Mouse (Mus musculus) thymus, adult 2 months (tissue): ENCODE data around the gene A3galt2. TPM values are rescaled to one million over a fixed set of nuclear protein-coding genes. Genes with fewer than 3 reads are reported as not detected.

Experiments used
- DNase-seq: peaks from one replicate; pipeline ENCODE4 v3.0.0; 2021
- H3K27ac ChIP-seq: fragments of 200-500 bp; 2 replicates; pipeline ENCODE4 v1.5.1; 2012; ENCODE audit warnings: low read length, control low read depth; ENCODE audit not compliant: control insufficient read depth, insufficient read depth
- H3K27me3 ChIP-seq: fragments of 200-500 bp; 2 replicates; pipeline ENCODE4 v1.6.1; 2012; ENCODE audit warnings: mild to moderate bottlenecking, low read length, moderate library complexity, mixed read lengths; ENCODE audit not compliant: control insufficient read depth, insufficient read depth
- H3K36me3 ChIP-seq: fragments of 200-500 bp; 2 replicates; pipeline ENCODE4 v1.6.1; 2012; ENCODE audit warnings: mild to moderate bottlenecking, low read length, moderate library complexity; ENCODE audit not compliant: control insufficient read depth, insufficient read depth
- H3K4me1 ChIP-seq: fragments of 200-500 bp; replicated peaks from 2 replicates; pipeline ENCODE4 v1.6.1; 2012; ENCODE audit warnings: low read length; ENCODE audit not compliant: control insufficient read depth, insufficient read depth
- H3K4me3 ChIP-seq: fragments of 200-500 bp; 2 replicates; pipeline ENCODE4 v1.5.1; 2012; ENCODE audit warnings: mild to moderate bottlenecking, low read length, control low read depth, moderate library complexity; ENCODE audit not compliant: control insufficient read depth, insufficient read depth
- CTCF ChIP-seq: fragments of 200-500 bp; IDR thresholded peaks from 2 replicates; pipeline ENCODE4 v1.5.1; 2012; ENCODE audit warnings: mild to moderate bottlenecking, control low read depth, low read length, moderate library complexity, borderline replicate concordance; ENCODE audit not compliant: control insufficient read depth, poor library complexity, insufficient read depth; ENCODE audit errors: extremely low read depth
- POLR2A ChIP-seq: fragments of 200-500 bp; IDR thresholded peaks from 2 replicates; pipeline ENCODE4 v1.6.1; 2012; ENCODE audit warnings: mild to moderate bottlenecking, low read length, control low read depth, moderate library complexity; ENCODE audit not compliant: control insufficient read depth, poor library complexity, insufficient read depth; ENCODE audit errors: extremely low read depth
- WGBS: fragments of 180-500 bp; shearing (Covaris S2); methylation state at CpG from one replicate; pipeline ENCODE4 v1.1.7; 2018; 5-methylcytosine and 5-hydroxymethylcytosine counted together
- polyA plus RNA-seq: library from polyadenylated mRNA; depleted of rRNA; stranded (reverse); fragments of >200 nt; gene quantifications from 2 replicates; pipeline ENCODE4 v1.2.3, GENCODE M21; 2012

Gene A3galt2
- polyA plus RNA-seq, 1 experiment = 1.6 TPM

DNA sequence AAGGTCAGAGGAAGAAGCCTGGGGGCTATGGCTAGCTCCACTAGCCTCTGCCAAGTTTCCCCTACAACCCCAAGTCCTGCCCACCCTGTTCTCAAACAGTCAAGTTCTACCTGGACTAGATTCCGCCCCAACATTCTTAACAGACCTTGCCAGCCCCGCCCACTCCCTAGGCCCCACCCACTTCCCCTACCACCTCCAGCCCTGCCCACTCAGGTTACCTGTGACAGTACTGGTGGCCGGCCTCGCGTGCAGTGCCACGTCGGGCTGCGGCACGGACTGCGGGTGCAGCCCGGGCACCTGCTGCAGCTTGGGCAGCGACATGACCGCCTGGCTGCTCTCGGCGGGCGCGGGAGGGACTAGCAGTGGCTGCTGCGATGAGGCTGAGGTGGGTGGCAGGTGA is 34.5 kb downstream of the A3galt2 start:
- Histone ChIP-seq H3K4me1 (no peaks in the 10 kb centered on the region), H3K27me3 (no peaks in the 10 kb centered on the region), H3K4me3 (no peak overlapping the region), H3K27ac (no peak overlapping the region), H3K36me3 (peaks cover 10% of the 10 kb centered on the region)
- WGBS = 93% methylated on average over 18 of the region's 18 CpGs
- no peak for DNase-seq
- TF ChIP-seq POLR2A (no peak), CTCF (no peak)

DNA sequence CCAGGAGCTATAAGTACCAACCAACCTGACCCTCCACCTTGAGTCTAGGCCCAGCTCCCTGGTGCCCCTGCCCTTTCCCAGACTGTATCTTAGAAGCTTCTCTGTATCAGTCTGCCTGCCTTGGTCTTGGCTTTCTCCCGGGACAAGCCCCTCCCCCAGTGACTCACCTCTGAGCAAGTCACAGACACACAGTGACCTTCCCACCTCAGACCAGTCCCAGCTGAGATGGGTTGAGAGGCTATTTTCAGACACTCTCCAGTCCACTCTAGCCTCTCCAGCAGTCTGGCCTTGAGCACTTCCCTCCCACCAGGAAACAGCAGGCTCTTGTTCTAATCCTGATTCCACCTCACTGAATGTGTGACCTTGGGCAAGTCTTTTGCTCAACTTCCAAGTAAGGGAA is 38.5 kb downstream of the A3galt2 start:
- TF ChIP-seq CTCF (no peak), POLR2A (no peak)
- Histone ChIP-seq H3K4me1 (peaks cover 12% of the 10 kb centered on the region), H3K27me3 (no peaks in the 10 kb centered on the region), H3K36me3 (0 out of 2 replicates have a peak, but pooled peaks cover 4% of the 10 kb centered on the region), H3K4me3 (no peak overlapping the region), H3K27ac (no peak overlapping the region)
- no peak for DNase-seq
- 80% methylated on average over 1 of the region's 1 CpGs for WGBS

DNA sequence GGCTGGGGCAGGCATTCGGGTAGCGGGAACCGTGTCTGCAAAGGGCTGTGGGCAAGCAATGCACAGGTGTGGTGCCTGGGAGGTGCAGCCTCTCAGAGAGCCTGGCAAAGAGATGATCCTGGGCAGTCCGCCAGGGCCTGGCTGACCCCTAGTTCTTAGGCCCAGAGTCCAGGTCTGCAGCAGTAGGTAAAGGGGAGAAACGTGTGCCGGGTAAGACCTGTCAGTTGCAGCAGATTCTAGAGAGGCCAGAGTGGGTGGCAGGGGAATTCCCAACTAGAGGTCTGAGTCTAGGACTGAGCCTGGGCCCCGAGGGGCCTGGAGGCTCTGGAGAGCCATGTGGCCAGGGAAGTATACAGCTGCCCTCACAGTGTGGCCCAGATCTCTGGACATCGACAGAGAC is 39.0 kb downstream of the A3galt2 start:
- peaks cover 15% of the 10 kb centered on the region for H3K4me1 ChIP-seq
- H3K36me3 ChIP-seq = 0 out of 2 replicates have a peak, but pooled peaks cover 4% of the 10 kb centered on the region
- no peaks in the 10 kb centered on the region for H3K27me3 ChIP-seq
- no peak overlapping the region for H3K4me3 ChIP-seq
- H3K27ac ChIP-seq = no peak overlapping the region
- TF ChIP-seq CTCF = no peak
- TF ChIP-seq POLR2A = no peak
- WGBS = 91% methylated on average over 8 of the region's 8 CpGs
- no peak for DNase-seq

DNA sequence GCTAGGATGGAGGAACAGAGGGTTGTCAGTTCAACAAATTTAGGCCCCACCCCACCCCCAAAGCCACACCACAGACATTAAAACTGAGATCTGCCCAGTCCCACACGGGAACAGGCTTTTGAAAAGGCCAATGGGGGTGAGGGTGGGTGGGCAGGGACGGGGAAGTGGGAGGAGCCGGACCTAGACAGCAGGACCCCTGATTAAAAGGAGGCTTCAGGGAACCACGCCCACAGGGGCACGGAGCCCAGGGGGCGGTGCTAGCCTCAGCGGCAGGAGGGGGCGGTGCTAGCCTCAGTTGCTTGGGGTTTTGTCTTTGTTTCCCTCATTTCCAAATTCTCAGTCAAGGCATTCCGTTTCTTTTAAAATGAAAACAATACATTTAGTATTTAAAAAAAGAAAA is 40.4 kb downstream of the A3galt2 start:
- H3K4me3 ChIP-seq = no peak overlapping the region
- H3K27ac ChIP-seq = no peak overlapping the region
- no peaks in the 10 kb centered on the region for H3K36me3 ChIP-seq
- TF ChIP-seq CTCF (no peak), POLR2A (no peak)
- peak; percentile 29 for DNase-seq
- no peaks in the 10 kb centered on the region for H3K27me3 ChIP-seq
- peaks cover 15% of the 10 kb centered on the region for H3K4me1 ChIP-seq
- 23% methylated on average over 9 of the region's 9 CpGs for WGBS

DNA sequence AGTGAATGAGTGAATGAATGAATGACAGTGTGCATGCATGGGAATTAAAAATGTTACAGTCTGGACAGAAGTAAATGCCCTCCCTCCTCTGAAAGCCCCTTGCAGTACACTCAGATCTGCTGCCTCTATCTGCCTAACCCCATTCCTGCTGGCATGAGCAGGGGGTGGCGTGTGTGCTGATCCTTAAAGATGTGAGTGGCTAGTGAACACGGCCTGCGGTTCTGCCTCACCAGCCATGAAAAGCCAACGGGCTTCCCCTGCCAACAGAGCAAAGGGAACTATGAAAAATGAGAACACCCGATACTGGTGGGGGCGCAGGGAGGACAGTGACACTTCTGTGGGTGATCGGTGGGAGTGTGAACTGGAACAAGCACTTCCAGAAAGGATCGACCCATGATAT is 41.6 kb downstream of the A3galt2 start:
- no peak overlapping the region for H3K27ac ChIP-seq
- H3K36me3 ChIP-seq = no peaks in the 10 kb centered on the region
- no peak for DNase-seq
- peaks cover 19% of the 10 kb centered on the region for H3K4me1 ChIP-seq
- WGBS = 47% methylated on average over 8 of the region's 8 CpGs
- TF ChIP-seq POLR2A (no peak), CTCF (no peak)
- no peaks in the 10 kb centered on the region for H3K27me3 ChIP-seq
- no peak overlapping the region for H3K4me3 ChIP-seq

DNA sequence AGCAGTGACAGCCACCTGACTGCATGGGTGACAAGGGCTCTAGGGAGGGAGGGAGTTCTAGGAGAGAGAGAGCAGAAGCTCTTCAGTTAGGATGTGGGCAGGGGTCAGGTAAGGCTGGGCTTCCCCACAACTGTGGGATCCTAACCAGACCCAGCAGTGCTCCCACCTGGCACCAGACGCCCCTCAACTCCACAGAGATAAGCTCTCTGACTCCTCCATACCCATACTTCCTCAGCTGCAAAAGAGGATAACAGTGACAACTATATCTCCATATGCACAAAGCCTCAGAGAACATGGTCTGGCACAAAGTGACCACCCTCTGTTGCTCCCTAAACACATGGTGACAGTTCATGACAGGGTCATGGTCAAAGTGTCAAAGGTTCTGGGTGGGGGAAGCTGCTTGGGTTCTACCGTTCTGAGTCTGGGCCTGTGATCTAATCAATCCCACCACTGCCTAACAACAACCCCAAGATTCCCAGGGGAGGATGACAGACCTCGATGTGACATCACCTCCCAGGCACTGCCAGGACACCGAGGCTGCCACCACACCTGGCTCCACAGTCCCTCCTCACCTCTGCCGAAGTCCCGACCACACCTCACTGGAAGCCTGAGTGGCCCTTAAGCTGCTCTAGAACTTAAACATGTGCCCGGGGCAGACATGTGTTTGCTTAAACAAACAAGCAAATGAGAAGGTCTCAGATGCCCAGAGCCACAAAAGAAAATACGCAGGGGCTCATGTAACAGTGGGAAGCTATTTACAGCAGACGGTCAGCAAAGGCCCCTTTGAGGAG is 46.7 kb downstream of the A3galt2 start:
- TF ChIP-seq CTCF (no peak), POLR2A (no peak)
- no peak overlapping the region for H3K27ac ChIP-seq
- H3K4me1 ChIP-seq = peaks cover 39% of the 10 kb centered on the region
- no peaks in the 10 kb centered on the region for H3K27me3 ChIP-seq
- DNase-seq = no peak
- H3K4me3 ChIP-seq = no peak overlapping the region
- H3K36me3 ChIP-seq = no peaks in the 10 kb centered on the region
- 50% methylated on average over 9 of the region's 9 CpGs for WGBS

DNA sequence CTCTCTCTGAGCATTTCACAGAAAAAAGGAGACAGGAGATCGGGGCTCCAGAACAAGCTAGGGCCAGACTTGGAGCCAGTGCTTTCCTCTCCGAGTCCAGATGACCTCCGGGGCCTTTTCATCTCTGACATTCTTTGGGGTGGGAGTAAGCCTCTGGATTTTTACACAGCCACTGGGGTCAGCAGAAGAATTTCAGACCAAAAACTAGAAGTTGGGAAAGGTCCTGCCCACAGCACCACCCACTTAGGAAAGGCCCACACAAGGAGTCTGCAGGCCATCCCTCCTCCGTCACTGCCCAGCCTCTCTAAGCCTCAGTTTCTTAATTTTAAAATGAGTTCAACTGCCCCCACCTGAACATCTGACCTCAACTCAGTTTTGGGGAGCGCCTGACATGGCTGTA is 48.4 kb downstream of the A3galt2 start:
- no peak overlapping the region for H3K4me3 ChIP-seq
- H3K27ac ChIP-seq = no peak overlapping the region
- H3K36me3 ChIP-seq = no peaks in the 10 kb centered on the region
- H3K4me1 ChIP-seq = peaks cover 45% of the 10 kb centered on the region
- whole genome bisulfite sequencing = 85% methylated on average over 5 of the region's 5 CpGs
- no peak for TF ChIP-seq CTCF
- TF ChIP-seq POLR2A = no peak
- H3K27me3 ChIP-seq = no peaks in the 10 kb centered on the region
- DNase-seq = no peak
